Mouse (Mus musculus) CH12F3 (cell line): ENCODE results near the gene Itprip.
"Not testable (repeated sequence)": the region's sequence is repeated elsewhere in the genome, so short reads cannot be mapped to it uniquely, and the experiment has no call there.

Experiments used
- in situ Hi-C: fragments of 300-500 bp; cut with MboI; formaldehyde crosslinking; loops from 2 replicates; pipeline ENCODE4 v1.14.3; 2020; ENCODE audit warnings: low sequenced_read_pairs

The Itprip gene

GRCm38 (mm10) chr19:47854796-47855783 lies 64.0 kb downstream of the Itprip start, which contains the start of gene Gsto1:
Gsto1 (plus strand) TSS chr19:47854970.
- in situ Hi-C loops, result no loop called here

GRCm38 (mm10) chr19:47853951-47854795 lies 64.9 kb downstream of the Itprip start:
- in situ Hi-C loops, result no loop called here

GRCm38 (mm10) chr19:47853053-47853452 lies 66.0 kb downstream of the Itprip start:
- in situ Hi-C loops, result no loop called here

GRCm38 (mm10) chr19:47852131-47852530 lies 67.0 kb downstream of the Itprip start:
- in situ Hi-C loops, result not testable (repeated sequence)

GRCm38 (mm10) chr19:47849735-47850134 lies 69.4 kb downstream of the Itprip start:
- in situ Hi-C loops, result no loop called here
